Mouse (Mus musculus): ENCODE measurements at regions not wholly inside any gene's neighbourhood (a gene's known extent, or its start where the extent isn't known, plus 50 kb on each side); places are given as distances from the start of the nearest gene placed in this dataset.
"Not testable (repeated sequence)": the region's sequence is repeated elsewhere in the genome, so short reads cannot be mapped to it uniquely, and the experiment has no call there.

DNA sequence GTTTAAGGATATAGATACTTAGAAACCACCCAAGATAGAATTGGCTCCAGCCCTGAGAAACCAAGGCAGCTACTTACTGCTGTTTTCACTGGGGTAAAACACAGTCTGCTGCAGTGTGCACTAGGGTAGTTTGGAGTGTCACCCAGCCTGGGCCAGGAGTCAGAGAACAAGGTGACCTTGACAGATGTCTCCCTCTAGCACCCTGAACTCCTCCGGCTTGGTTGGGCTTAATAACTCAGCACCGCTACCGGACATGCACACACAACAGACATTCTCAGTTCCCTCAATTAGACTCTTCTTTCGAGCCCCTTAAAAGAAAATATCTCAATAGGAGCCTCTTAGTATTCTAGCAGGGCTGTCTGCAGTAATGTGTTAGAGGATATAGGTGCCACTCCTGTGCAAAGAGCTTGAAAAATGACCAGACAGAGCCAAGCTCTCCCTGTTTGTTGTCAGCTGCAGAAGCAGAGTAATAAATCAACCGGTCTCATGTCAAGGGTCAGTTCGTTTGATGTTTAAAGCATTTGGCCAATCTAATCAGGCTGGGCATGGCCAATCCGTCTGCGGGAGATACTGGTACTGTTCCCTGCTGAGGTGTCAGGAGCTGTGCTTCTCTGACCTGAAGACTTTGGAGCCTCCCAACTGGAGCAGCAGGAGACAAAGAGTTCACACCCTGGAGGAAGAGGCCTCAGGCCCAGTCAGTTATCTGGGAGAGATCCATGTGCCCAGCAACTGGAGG is 299.1 kb downstream of the Eipr1 start:
- Histone ChIP-seq H3K27me3 (no peaks in the 10 kb centered on the region; the same call in 1 of the 2 replicates), H3K27ac (replicated peaks) (no peak overlapping the region), H3K4me3 (no peak overlapping the region), H3K9ac (replicated peaks) (no peak overlapping the region), H3K9me3 (no peaks in the 10 kb centered on the region), H3K4me2 (replicated peaks) (no peak overlapping the region), H3K4me1 (peaks cover 36% of the 10 kb centered on the region), H3K36me3 (no peaks in the 10 kb centered on the region)
- WGBS, result 69% methylated on average over 8 of the region's 8 CpGs
- no peak for ATAC-seq (ENCODE audit: low FRiP score, low read depth)

DNA sequence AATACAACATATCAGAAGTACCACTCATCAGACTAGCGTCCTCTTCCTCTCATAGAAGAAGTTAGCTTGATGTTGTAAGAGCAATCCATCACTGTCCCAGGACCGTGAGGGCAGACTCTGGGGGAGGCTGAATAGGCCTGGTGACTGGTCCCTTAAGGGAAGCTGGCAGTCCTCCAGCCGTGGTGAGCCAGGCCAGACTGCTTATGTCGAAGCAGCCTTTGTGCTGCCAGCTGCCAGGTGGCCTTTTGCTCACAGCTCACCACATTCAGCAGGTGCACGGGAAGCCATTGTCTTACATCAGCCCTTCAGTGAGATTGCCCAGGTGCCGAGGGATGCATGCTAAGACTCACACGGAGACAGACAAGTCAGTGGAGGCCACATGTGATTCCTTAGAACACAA is 302.8 kb downstream of the Eipr1 start:
- Histone ChIP-seq H3K9me3 (no peaks in the 10 kb centered on the region), H3K27me3 (no peaks in the 10 kb centered on the region), H3K4me1 (peaks cover 27% of the 10 kb centered on the region), H3K4me2 (replicated peaks) (no peak overlapping the region), H3K9ac (replicated peaks) (no peak overlapping the region), H3K27ac (replicated peaks) (no peak overlapping the region), H3K36me3 (no peaks in the 10 kb centered on the region), H3K4me3 (no peak overlapping the region)
- ATAC-seq (ENCODE audit: low FRiP score, low read depth), result no peak
- WGBS, result 71% methylated on average over 7 of the region's 7 CpGs

DNA sequence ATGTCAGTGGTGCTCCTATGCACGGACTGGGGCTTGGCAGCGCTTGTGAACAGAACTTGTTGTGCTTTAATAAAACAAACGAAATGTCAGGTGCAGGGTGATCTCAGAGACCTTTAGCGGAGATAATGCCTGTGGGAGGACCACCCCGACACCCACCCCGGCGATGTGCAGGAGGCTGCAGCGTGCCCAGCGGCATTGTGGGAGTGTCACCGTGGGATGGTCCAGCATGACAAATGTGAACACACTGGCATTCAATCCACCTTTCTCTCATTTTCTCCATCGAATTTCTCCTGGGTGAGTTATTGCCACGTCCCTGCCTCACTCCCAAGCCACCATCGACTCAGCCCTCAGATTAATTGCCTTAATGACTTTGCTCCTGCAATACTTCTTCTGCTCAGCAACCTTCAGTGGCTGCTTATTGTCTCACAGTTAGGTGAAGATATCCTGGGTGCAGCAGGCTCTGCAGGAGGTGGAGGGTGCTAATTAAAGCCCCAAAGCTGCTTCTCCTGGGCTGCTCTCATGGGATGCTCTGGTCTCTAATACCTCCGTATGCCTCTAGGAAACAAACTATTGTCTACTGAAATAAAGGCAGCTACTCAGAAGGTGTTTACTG is 310.5 kb downstream of the Eipr1 start:
- Histone ChIP-seq H3K9ac (replicated peaks) (no peak overlapping the region), H3K4me1 (no peaks in the 10 kb centered on the region), H3K27ac (replicated peaks) (no peak overlapping the region), H3K36me3 (no peaks in the 10 kb centered on the region), H3K4me2 (replicated peaks) (no peak overlapping the region), H3K4me3 (no peak overlapping the region), H3K27me3 (no peaks in the 10 kb centered on the region), H3K9me3 (no peaks in the 10 kb centered on the region)
- WGBS, result 71% methylated on average over 14 of the region's 14 CpGs
- ATAC-seq (ENCODE audit: low FRiP score, low read depth), result no peak

DNA sequence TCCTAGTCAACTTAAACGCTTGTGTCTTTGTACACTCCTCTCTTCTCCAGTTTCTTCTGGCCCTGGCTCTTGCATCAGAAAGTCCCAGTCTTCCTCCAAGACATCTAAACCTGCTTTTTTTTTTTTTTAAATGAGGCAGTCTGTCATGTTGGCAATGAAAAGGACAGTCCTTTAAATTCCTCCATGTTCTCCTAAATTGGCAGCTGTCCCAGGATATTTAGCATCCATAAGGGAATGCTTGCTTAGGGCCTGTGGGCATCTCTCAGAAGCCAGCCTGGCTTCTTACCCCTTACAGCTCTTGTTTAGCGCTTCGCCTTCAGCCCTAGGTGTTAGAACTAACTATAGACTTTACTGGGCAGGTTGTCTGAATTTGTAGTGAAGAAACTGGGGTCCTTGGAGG is 311.2 kb downstream of the Eipr1 start:
- Histone ChIP-seq H3K4me1 (no peaks in the 10 kb centered on the region), H3K9me3 (no peaks in the 10 kb centered on the region), H3K9ac (replicated peaks) (no peak overlapping the region), H3K27ac (replicated peaks) (no peak overlapping the region), H3K4me3 (no peak overlapping the region), H3K36me3 (no peaks in the 10 kb centered on the region), H3K27me3 (no peaks in the 10 kb centered on the region), H3K4me2 (replicated peaks) (no peak overlapping the region)
- WGBS, result 86% methylated on average over 3 of the region's 3 CpGs
- ATAC-seq (ENCODE audit: low FRiP score, low read depth), result no peak

DNA sequence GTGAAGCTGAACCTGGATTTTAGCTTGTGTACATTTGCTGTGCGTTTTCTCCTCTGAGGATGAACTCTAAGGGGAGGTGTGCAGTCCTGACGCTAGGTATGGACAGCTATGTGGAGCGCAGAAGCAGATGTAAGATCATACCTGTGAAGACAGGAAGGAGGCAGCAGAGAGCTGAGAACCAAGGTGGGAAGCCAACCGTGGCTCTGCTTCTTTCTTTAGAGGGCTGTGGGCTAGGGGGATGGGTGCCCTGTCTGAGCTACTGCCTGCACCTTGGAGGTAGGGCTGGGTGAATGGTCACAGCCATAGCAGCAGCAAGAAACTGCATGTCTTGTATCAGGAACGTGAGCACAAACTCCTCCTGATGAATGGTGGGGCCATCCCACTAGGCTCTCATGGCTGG is 316.6 kb downstream of the Eipr1 start:
- no peak overlapping the region for H3K27ac ChIP-seq (replicated peaks)
- WGBS, result 24% methylated on average over 5 of the region's 5 CpGs
- no peaks in the 10 kb centered on the region for H3K27me3 ChIP-seq
- H3K4me1 ChIP-seq, result no peaks in the 10 kb centered on the region
- no peak for ATAC-seq (ENCODE audit: low FRiP score, low read depth)
- no peaks in the 10 kb centered on the region for H3K9me3 ChIP-seq
- no peak overlapping the region for H3K4me3 ChIP-seq
- no peak overlapping the region for H3K9ac ChIP-seq (replicated peaks)
- H3K4me2 ChIP-seq (replicated peaks), result no peak overlapping the region
- no peaks in the 10 kb centered on the region for H3K36me3 ChIP-seq

DNA sequence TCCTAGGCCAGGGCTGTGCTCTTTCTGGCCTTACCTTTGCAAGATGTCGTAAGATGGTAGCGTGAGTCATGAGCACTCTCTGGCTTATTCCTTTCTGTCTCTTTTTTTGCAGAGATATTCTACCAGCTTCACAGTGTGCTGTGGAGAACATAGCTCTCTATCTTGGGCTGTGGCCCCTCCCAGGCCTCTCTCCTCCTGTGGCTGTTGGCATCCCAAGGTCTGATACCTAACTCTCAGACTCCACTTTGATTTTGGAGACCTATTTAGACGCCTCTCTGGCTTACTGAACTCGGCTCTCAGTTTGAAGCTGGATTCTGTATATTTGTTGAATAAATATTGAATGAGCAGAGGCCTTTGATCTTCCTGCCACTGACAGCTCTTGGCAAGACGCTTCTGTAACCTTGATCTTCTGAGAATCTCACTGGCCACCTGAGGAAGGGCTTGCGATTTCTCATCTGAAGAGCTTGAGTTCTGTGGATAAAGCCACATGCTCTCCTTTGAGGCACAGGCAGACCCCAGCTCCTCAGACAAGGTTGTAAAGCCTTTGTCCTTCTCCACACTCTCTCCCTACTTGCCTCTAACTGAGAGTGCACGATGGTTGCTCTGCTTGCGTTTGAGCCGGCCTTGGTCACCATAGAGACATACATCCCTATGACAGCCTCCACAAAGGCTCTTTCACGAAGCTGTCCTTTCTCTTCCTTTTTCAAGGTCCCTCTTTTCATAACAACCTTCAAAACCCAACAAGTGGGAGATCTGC is 323.7 kb downstream of the Eipr1 start:
- 68% methylated on average over 10 of the region's 10 CpGs for WGBS
- no peak overlapping the region for H3K4me3 ChIP-seq
- H3K9me3 ChIP-seq, result no peaks in the 10 kb centered on the region
- no peak overlapping the region for H3K9ac ChIP-seq (replicated peaks)
- no peaks in the 10 kb centered on the region for H3K36me3 ChIP-seq
- ATAC-seq (ENCODE audit: low FRiP score, low read depth), result no peak
- no peak overlapping the region for H3K4me2 ChIP-seq (replicated peaks)
- no peaks in the 10 kb centered on the region for H3K27me3 ChIP-seq
- H3K4me1 ChIP-seq, result peaks cover 7% of the 10 kb centered on the region
- no peak overlapping the region for H3K27ac ChIP-seq (replicated peaks)

DNA sequence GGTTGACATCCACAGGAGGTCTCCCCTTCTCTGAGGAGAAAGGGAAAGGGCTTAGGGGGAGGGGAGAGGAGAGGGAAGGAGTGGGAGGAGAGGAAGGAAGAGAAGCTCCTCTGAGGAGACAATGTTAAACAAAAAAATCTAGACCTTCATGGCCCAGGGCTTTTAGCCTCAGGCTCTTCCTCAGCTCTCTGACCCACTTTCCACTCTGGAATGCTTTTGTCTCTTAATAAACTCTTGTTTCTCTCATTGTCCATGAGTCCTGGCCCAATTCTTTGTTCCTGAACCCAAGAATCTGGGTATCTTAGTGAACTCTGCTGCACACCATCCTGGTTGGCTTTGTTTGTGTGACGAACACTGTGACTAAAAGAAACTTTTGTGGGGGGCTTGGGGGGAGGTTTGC is 325.0 kb downstream of the Eipr1 start:
- Histone ChIP-seq H3K4me2 (replicated peaks) (no peak overlapping the region), H3K27ac (replicated peaks) (no peak overlapping the region), H3K36me3 (no peaks in the 10 kb centered on the region), H3K27me3 (no peaks in the 10 kb centered on the region), H3K4me1 (peaks cover 7% of the 10 kb centered on the region), H3K4me3 (no peak overlapping the region), H3K9ac (replicated peaks) (no peak overlapping the region), H3K9me3 (no peaks in the 10 kb centered on the region)
- 48% methylated on average over 1 of the region's 1 CpGs for WGBS
- no peak for ATAC-seq (ENCODE audit: low FRiP score, low read depth)

DNA sequence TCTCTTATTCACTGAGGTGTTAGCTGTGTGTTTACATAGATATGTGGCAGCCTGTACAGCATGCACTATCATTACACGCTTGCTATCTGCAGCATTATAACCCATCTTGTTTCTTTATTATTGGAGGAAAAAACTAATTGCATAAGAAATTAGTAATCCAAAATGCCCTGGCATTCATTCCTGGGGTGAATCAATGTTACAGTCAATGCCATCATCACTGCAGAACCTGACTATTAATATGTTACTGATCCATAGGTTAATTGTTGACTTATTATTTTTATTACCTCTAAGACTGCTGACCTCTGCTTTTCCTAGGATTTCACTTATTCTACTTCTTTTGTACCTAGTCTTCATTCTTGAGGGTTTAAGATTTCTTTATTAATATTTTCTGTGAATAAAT is 327.4 kb downstream of the Eipr1 start:
- Histone ChIP-seq H3K36me3 (no peaks in the 10 kb centered on the region), H3K27ac (replicated peaks) (no peak overlapping the region), H3K4me2 (replicated peaks) (no peak overlapping the region), H3K4me3 (no peak overlapping the region), H3K9me3 (no peaks in the 10 kb centered on the region), H3K9ac (replicated peaks) (no peak overlapping the region), H3K4me1 (peaks cover 11% of the 10 kb centered on the region), H3K27me3 (no peaks in the 10 kb centered on the region)
- ATAC-seq (ENCODE audit: low FRiP score, low read depth), result no peak
- WGBS, result 98% methylated on average over 1 of the region's 1 CpGs

DNA sequence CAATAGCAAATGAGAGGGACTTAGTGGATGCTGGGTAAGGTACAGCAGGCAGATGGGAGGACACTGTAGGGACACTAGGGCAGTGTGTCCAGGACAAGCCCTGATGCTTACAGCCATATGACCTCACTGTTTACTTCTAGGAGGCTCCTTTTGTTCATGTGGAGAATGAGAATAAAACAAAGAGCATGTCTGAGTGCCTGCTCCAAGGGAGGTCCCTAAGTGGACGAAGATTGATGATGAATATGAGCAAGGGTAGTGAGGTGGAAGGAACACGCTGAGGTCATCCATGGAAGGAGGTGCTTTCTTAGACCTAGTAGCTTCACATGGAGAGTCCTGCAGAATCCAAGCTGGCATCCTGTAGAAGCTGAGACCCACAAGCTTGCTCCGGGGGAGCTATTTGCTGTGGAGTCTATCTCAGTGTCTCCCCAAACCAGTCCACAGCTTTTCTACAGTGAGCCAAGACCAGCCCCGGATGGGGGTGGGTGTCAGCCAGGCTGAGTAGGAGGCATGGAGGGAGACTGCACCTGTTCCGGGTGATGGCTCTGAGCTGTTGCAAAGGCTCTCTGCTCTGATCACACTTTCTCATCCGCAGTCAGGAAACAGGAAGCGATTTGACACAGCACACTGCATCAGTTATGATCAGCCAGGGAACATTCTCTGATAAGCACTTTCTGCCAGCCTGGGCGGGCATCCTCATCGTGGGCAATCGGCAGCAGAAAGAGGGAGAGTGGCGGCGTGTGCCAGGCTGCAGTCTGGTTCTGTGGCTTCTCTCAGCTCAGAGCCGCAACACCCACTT is 332.0 kb downstream of the Eipr1 start:
- Histone ChIP-seq H3K36me3 (no peaks in the 10 kb centered on the region), H3K27me3 (no peaks in the 10 kb centered on the region), H3K4me3 (no peak overlapping the region), H3K9ac (replicated peaks) (no peak overlapping the region), H3K4me2 (replicated peaks) (no peak overlapping the region), H3K4me1 (peaks cover 4% of the 10 kb centered on the region; the same call in 1 of the 2 replicates), H3K9me3 (no peaks in the 10 kb centered on the region), H3K27ac (replicated peaks) (no peak overlapping the region)
- no peak for ATAC-seq (ENCODE audit: low FRiP score, low read depth)
- WGBS, result 82% methylated on average over 13 of the region's 13 CpGs

DNA sequence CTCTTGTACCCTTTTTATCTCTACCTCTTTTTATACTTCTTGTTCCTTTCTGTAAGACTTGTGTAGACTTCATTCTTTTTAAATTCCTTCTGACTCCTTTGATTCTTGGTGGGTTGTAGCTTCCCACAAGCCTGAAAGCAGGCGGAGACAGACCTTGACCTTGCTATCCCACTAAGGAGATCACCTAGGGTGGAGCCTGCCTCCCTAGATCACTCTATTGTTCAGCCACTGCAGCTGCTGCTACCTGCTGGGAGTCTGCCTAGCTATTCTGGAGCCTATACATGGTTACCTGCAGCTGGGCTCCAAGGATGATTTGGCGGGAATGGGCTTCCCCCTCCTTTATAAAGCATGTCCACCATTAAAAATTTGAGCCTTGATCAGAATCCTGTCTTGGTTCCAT is 335.6 kb downstream of the Eipr1 start:
- not testable (repeated sequence) for H3K9ac ChIP-seq (replicated peaks); H3K36me3 ChIP-seq; H3K4me3 ChIP-seq; H3K4me1 ChIP-seq; H3K27ac ChIP-seq (replicated peaks); H3K27me3 ChIP-seq; ATAC-seq (ENCODE audit: low FRiP score, low read depth); H3K9me3 ChIP-seq; H3K4me2 ChIP-seq (replicated peaks)
- WGBS, result 47% methylated on average over 2 of the region's 2 CpGs

DNA sequence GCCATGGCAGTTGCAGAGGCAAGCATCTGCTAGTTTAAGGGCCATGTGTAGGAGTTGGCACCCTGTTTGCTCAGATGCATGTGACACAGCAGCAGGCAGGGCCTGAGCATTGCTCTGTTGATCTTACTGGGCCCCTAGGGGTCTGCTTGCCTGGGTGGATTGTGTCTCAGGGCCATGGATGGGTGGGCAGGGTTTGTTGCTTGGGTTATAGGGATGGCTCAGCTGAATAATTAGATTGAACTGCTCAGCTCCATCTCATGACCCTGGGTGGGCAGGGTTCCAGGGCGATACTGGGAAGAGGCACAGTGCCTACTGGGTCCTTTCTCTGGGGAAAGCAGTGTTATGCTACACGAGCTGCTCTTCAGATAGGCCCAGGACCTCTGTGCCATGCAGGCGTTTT is 338.0 kb downstream of the Eipr1 start:
- Histone ChIP-seq H3K9ac (replicated peaks) (no peak overlapping the region), H3K4me3 (no peak overlapping the region), H3K4me1 (peaks cover 6% of the 10 kb centered on the region), H3K27me3 (no peaks in the 10 kb centered on the region), H3K27ac (replicated peaks) (no peak overlapping the region), H3K36me3 (no peaks in the 10 kb centered on the region), H3K4me2 (replicated peaks) (no peak overlapping the region), H3K9me3 (no peaks in the 10 kb centered on the region)
- whole genome bisulfite sequencing, result 67% methylated on average over 3 of the region's 3 CpGs
- no peak for ATAC-seq (ENCODE audit: low FRiP score, low read depth)

DNA sequence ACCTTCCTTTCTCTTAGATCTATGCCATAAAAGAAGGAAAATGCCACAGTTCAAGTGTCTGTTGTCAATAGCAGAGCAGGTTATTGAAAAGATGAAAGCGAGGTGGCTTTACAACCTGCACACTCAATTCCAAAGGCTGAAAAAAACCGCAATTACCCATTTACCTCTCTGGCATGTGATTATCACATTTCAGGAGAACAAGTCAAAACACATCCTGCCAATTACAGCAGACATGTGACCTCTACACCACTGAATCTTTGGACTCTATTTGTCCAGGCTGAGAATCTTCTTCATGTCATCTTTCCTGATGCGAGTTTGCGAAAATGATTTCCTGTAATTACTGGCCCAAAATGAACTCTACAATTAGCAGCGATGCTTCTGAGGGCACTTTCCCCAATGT is 338.8 kb downstream of the Eipr1 start:
- H3K27me3 ChIP-seq, result no peaks in the 10 kb centered on the region
- no peaks in the 10 kb centered on the region for H3K36me3 ChIP-seq
- no peak overlapping the region for H3K9ac ChIP-seq (replicated peaks)
- no peak overlapping the region for H3K27ac ChIP-seq (replicated peaks)
- no peak for ATAC-seq (ENCODE audit: low FRiP score, low read depth)
- peaks cover 14% of the 10 kb centered on the region for H3K4me1 ChIP-seq
- H3K4me3 ChIP-seq, result no peak overlapping the region
- WGBS, result 84% methylated on average over 5 of the region's 5 CpGs
- H3K4me2 ChIP-seq (replicated peaks), result no peak overlapping the region
- H3K9me3 ChIP-seq, result no peaks in the 10 kb centered on the region
